23 mouse cellular contexts compared by ENCODE assay signal in the genomic region with DNA sequence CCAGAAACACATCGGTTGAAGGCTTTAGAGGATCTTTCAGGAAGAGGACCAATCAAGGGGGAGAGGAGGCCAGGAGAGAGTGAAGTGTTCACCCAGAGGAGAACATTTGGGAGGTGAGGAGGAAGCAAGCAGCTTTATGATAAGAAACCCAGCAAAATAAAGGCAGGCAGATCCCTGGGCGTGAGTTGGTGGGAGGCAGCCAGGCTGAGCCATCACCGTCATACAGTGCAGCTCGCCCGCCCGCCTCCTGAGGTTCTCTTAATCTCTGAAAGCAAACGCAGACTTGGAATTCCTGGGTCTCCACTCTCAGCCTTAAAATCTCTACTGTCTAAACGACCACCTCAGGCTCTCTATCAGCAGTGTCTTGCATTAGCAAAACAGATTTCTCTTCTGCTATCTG. TPM values are rescaled to one million over a fixed set of nuclear protein-coding genes. Genes with fewer than 3 reads are reported as not detected.
DNase-seq lines count a peak whose midpoint lies in the region; ATAC-seq and TF ChIP-seq lines count a peak whose summit lies in the region.
"Had no signal": no experiment of that assay in that cellular context is flagged by ENCODE, and none has a peak within 500 bp of the region (broad histone marks: within the 10 kb centered on the region; RNA-seq: fewer than 3 reads in every experiment).

No protein-coding gene starts in this region.

- no peak overlapping the region for H3K27ac ChIP-seq in embryonic facial prominence, embryonic 15.5 days (replicated peaks)
- H3K27ac ChIP-seq in embryonic facial prominence, embryonic 10.5 days (replicated peaks), result no peak overlapping the region
- H3K27ac ChIP-seq in kidney, embryonic 16.5 days (ENCODE audit: low read length), result no peak overlapping the region
- no peak overlapping the region for H3K27ac ChIP-seq in CH12.LX (ENCODE audit: insufficient read depth, low read depth)
- peak overlapping the region; percentile 65 for H3K27ac ChIP-seq in olfactory bulb, adult 2 months (ENCODE audit: insufficient read depth, low read depth, low read length)
- H3K27ac ChIP-seq: embryonic facial prominence, embryonic 13.5 days; forebrain, embryonic 13.5 days; heart, embryonic 15.5 days; hindbrain, embryonic 13.5 days; hindbrain, postnatal 0 days had no signal

- no peak for TF ChIP-seq RAD21 in CH12.LX (IDR thresholded peaks at IDR 0.05; ENCODE audit: low read depth, low read length)

- H3K4me2 ChIP-seq in embryonic facial prominence, embryonic 15.5 days (replicated peaks), result no peak overlapping the region
- 0 out of 2 replicates have a peak overlapping the region, but pooled peaks have one; percentile 11 for H3K4me2 ChIP-seq in kidney, embryonic 16.5 days (replicated peaks; ENCODE audit: low read depth, low read length)
- H3K4me2 ChIP-seq in CH12.LX (ENCODE audit: insufficient read depth, low read depth, poor library complexity, severe bottlenecking), result peak overlapping the region; percentile 73
- H3K4me2 ChIP-seq: embryonic facial prominence, embryonic 13.5 days; forebrain, embryonic 13.5 days; heart, embryonic 11.5 days; heart, embryonic 15.5 days; hindbrain, embryonic 13.5 days had no signal

- TF ChIP-seq EP300 in CH12.LX (IDR thresholded peaks at IDR 0.05; ENCODE audit: low read length), result no peak

- peaks cover 17% of the 10 kb centered on the region for H3K4me1 ChIP-seq in embryonic facial prominence, embryonic 15.5 days
- H3K4me1 ChIP-seq in embryonic facial prominence, embryonic 10.5 days, result peaks cover 26% of the 10 kb centered on the region
- H3K4me1 ChIP-seq in kidney, embryonic 16.5 days (ENCODE audit: insufficient read depth, low read length), result peaks cover 13% of the 10 kb centered on the region
- H3K4me1 ChIP-seq in CH12.LX (ENCODE audit: control insufficient read depth in 1 of 2, insufficient read depth in 2 of 2), result peaks cover 9 to 20% of the 10 kb centered on the region in 2 experiments; a peak in 3 of 4 replicates
- H3K4me1 ChIP-seq in olfactory bulb, adult 2 months (ENCODE audit: control insufficient read depth, insufficient read depth, low read length), result peaks cover 14% of the 10 kb centered on the region

- peaks cover 35% of the 10 kb centered on the region for H3K27me3 ChIP-seq in embryonic facial prominence, embryonic 15.5 days
- H3K27me3 ChIP-seq in embryonic facial prominence, embryonic 10.5 days (replicated peaks; ENCODE audit: low read depth, poor library complexity, severe bottlenecking), result peaks cover 41% of the 10 kb centered on the region
- peaks cover 33% of the 10 kb centered on the region for H3K27me3 ChIP-seq in kidney, embryonic 16.5 days (ENCODE audit: insufficient read depth, low read length)
- H3K27me3 ChIP-seq in CH12.LX (replicated peaks), result peaks cover 12% of the 10 kb centered on the region

- 0 out of 2 replicates have a peak, but pooled peaks have one; percentile 11 for ATAC-seq in embryonic facial prominence, embryonic 15.5 days (ENCODE audit: insufficient number of reproducible peaks, low FRiP score, low TSS enrichment, low read depth)
- ATAC-seq in kidney, embryonic 16.5 days (ENCODE audit: low FRiP score, low TSS enrichment), result no peak
- ATAC-seq: forebrain, embryonic 13.5 days; forebrain, postnatal 0 days; hindbrain, postnatal 0 days had no signal

- no peaks in the 10 kb centered on the region for H3K36me3 ChIP-seq in embryonic facial prominence, embryonic 15.5 days
- H3K36me3 ChIP-seq in embryonic facial prominence, embryonic 10.5 days (replicated peaks), result no peaks in the 10 kb centered on the region
- H3K36me3 ChIP-seq in kidney, embryonic 16.5 days (ENCODE audit: insufficient read depth, low read length), result no peaks in the 10 kb centered on the region
- no peaks in the 10 kb centered on the region for H3K36me3 ChIP-seq in CH12.LX (replicated peaks in 1 of 2; ENCODE audit: control insufficient read depth in 1 of 2, insufficient read depth in 1 of 2, low read length in 1 of 2)
- H3K36me3 ChIP-seq: embryonic facial prominence, embryonic 13.5 days; heart, embryonic 15.5 days had no signal

- no peak overlapping the region for H3K9ac ChIP-seq in embryonic facial prominence, embryonic 15.5 days
- H3K9ac ChIP-seq in kidney, embryonic 16.5 days (replicated peaks; ENCODE audit: low read length), result no peak overlapping the region
- no peak overlapping the region for H3K9ac ChIP-seq in CH12.LX (ENCODE audit: insufficient read depth, low read depth)
- H3K9ac ChIP-seq: embryonic facial prominence, embryonic 13.5 days; forebrain, embryonic 13.5 days; forebrain, postnatal 0 days; heart, embryonic 15.5 days; hindbrain, embryonic 13.5 days had no signal

- dilution Hi-C loops in CH12.LX (cut with MboI; ENCODE audit: extremely low pct_ligation_motif_present, extremely low pct_unique_long_range_greater_than_20kb, low sequenced_read_pairs), result no loop called here

- in situ Hi-C loops in CH12.LX (cut with MboI; ENCODE audit: low pct_ligation_motif_present, low pct_unique_long_range_greater_than_20kb, low sequenced_read_pairs), result no loop called here

- DNase-seq in embryonic facial prominence, embryonic 10.5 days (ENCODE audit: low spot score), result no peak
- no peak for DNase-seq in kidney, adult 8-10 months
- DNase-seq in CH12.LX (ENCODE audit: extremely low read depth), result no peak
- no peak for DNase-seq in layer of hippocampus, adult 18-20 months (ENCODE audit: low spot score in 2 of 2)
- no peak for DNase-seq in B cell, adult 2 months
- DNase-seq: adrenal gland, postnatal 10 days; cerebellum, adult 11-12 months; cerebellum, adult 9-10 months; cerebellum, postnatal 25 days; forebrain, postnatal 0 days; gastrocnemius, postnatal 36 days; heart, adult 18-20 months; heart, postnatal 14 days had no signal

- no peaks in the 10 kb centered on the region for H3K79me2 ChIP-seq in CH12.LX (replicated peaks; ENCODE audit: control insufficient read depth, extremely low read depth, insufficient read depth, poor library complexity, severe bottlenecking)

- WGBS in embryonic facial prominence, embryonic 15.5 days, result 36% methylated on average over 8 of the region's 8 CpGs
- 39% methylated on average over 8 of the region's 8 CpGs for WGBS in embryonic facial prominence, embryonic 10.5 days
- 41% methylated on average over 8 of the region's 8 CpGs for WGBS in kidney, embryonic 16.5 days
- WGBS in olfactory bulb, adult 2 months, result 24% methylated on average over 8 of the region's 8 CpGs

- no peak for TF ChIP-seq CTCF in CH12.LX (conservative IDR thresholded peaks at IDR 0.05 in 1 of 2, IDR thresholded peaks at IDR 0.05 in 1 of 2; ENCODE audit: low read depth in 2 of 2, low read length in 2 of 2)
- TF ChIP-seq CTCF in olfactory bulb, adult 2 months (IDR thresholded peaks at IDR 0.05; ENCODE audit: insufficient read depth, low read depth, low read length), result no peak

- TF ChIP-seq POLR2A in CH12.LX (IDR thresholded peaks at IDR 0.05; ENCODE audit: low read depth, low read length), result no peak
- TF ChIP-seq POLR2A in olfactory bulb, adult 2 months (IDR thresholded peaks at IDR 0.05; ENCODE audit: insufficient read depth, low read depth, low read length), result no peak

- H3K4me3 ChIP-seq in embryonic facial prominence, embryonic 15.5 days (replicated peaks), result no peak overlapping the region
- no peak overlapping the region for H3K4me3 ChIP-seq in embryonic facial prominence, embryonic 10.5 days
- no peak overlapping the region for H3K4me3 ChIP-seq in kidney, embryonic 16.5 days (ENCODE audit: low read length)
- no peak overlapping the region for H3K4me3 ChIP-seq in CH12.LX (replicated peaks in 1 of 3; ENCODE audit: low read depth in 2 of 3, low read length in 2 of 3, poor library complexity in 1 of 3)
- H3K4me3 ChIP-seq in olfactory bulb, adult 2 months (ENCODE audit: insufficient read depth, low read depth, low read length), result no peak overlapping the region
- H3K4me3 ChIP-seq: embryonic facial prominence, embryonic 13.5 days; forebrain, embryonic 13.5 days; heart, embryonic 15.5 days; hindbrain, embryonic 13.5 days had no signal

- H3K9me3 ChIP-seq in embryonic facial prominence, embryonic 15.5 days (replicated peaks), result no peaks in the 10 kb centered on the region
- no peaks in the 10 kb centered on the region for H3K9me3 ChIP-seq in embryonic facial prominence, embryonic 10.5 days
- H3K9me3 ChIP-seq in kidney, embryonic 16.5 days (ENCODE audit: low read length), result no peaks in the 10 kb centered on the region
- no peaks in the 10 kb centered on the region for H3K9me3 ChIP-seq in CH12.LX (replicated peaks; ENCODE audit: low read length)
- H3K9me3 ChIP-seq: embryonic facial prominence, embryonic 13.5 days; forebrain, embryonic 13.5 days; heart, embryonic 15.5 days; hindbrain, embryonic 13.5 days had no signal

RNA-seq across cellular contexts. Expression of gene Arg2, which starts 4.1 kb away (rescaled TPM):
- 5.5 and 7.4 TPM in 2 replicates for polyA plus RNA-seq in embryonic facial prominence, embryonic 15.5 days (2015; fragmentation: Nextera tagmentation; extraction: Ambion mirVana)
- polyA plus RNA-seq in embryonic facial prominence, embryonic 10.5 days (2016; fragmentation: Nextera tagmentation; extraction: Ambion mirVana), result 2.9 and 3.5 TPM in 2 replicates
- polyA plus RNA-seq in kidney, embryonic 16.5 days (2015; fragmentation: Nextera tagmentation; extraction: Ambion mirVana), result 17.6 and 17.9 TPM in 2 replicates
- total RNA-seq in CH12.LX (2012; rRNA removed), result not detected in 2 replicates
- not detected in 2 replicates for total RNA-seq in CH12.LX (2014; rRNA removed)
- not detected in 2 replicates for polyA plus RNA-seq in CH12.LX (2012; ENCODE audit: insufficient read length, low read depth)
- polyA plus RNA-seq in olfactory bulb, adult 2 months (2012; ENCODE audit: insufficient read depth, insufficient read length, low replicate concordance, missing spikeins), result not detected in 2 replicates
- 1 to 10 TPM; 2.9 to 3.2 TPM for total RNA-seq in layer of hippocampus, adult 18-20 months (2021)
- total RNA-seq: gastrocnemius, adult 8-10 months; gastrocnemius, postnatal 36 days; heart, adult 18-20 months; heart, postnatal 14 days had no signal

RNA-seq across cellular contexts. Expression of gene Vti1b, which starts 37.8 kb away (rescaled TPM):
- polyA plus RNA-seq in embryonic facial prominence, embryonic 15.5 days (2015; fragmentation: Nextera tagmentation; extraction: Ambion mirVana), result 98.3 and 107 TPM in 2 replicates
- 90.8 and 93.5 TPM in 2 replicates for polyA plus RNA-seq in embryonic facial prominence, embryonic 10.5 days (2016; fragmentation: Nextera tagmentation; extraction: Ambion mirVana)
- polyA plus RNA-seq in kidney, embryonic 16.5 days (2015; fragmentation: Nextera tagmentation; extraction: Ambion mirVana), result 98.6 and 106 TPM in 2 replicates
- total RNA-seq in CH12.LX (2012; rRNA removed), result 69.4 and 70.3 TPM in 2 replicates
- total RNA-seq in CH12.LX (2014; rRNA removed), result 90.8 and 96.4 TPM in 2 replicates
- 68.1 and 84.3 TPM in 2 replicates for polyA plus RNA-seq in CH12.LX (2012; ENCODE audit: insufficient read length, low read depth)
- polyA plus RNA-seq in olfactory bulb, adult 2 months (2012; ENCODE audit: insufficient read depth, insufficient read length, low replicate concordance, missing spikeins), result not detected in 2 replicates
- 100 to 1,000 TPM; 181 to 184 TPM for total RNA-seq in layer of hippocampus, adult 18-20 months (2021)

RNA-seq across cellular contexts. Expression of gene Pigh, which starts 45.2 kb away (rescaled TPM):
- 32.6 and 34.8 TPM in 2 replicates for polyA plus RNA-seq in embryonic facial prominence, embryonic 15.5 days (2015; fragmentation: Nextera tagmentation; extraction: Ambion mirVana)
- 32.7 and 33.4 TPM in 2 replicates for polyA plus RNA-seq in embryonic facial prominence, embryonic 10.5 days (2016; fragmentation: Nextera tagmentation; extraction: Ambion mirVana)
- 35.6 and 36.6 TPM in 2 replicates for polyA plus RNA-seq in kidney, embryonic 16.5 days (2015; fragmentation: Nextera tagmentation; extraction: Ambion mirVana)
- total RNA-seq in CH12.LX (2012; rRNA removed) (12.8 and 13.0 TPM in 2 replicates), CH12.LX (2014; rRNA removed) (17.8 and 18.2 TPM in 2 replicates)
- 8.3 and 9.3 TPM in 2 replicates for polyA plus RNA-seq in CH12.LX (2012; ENCODE audit: insufficient read length, low read depth)
- not detected in 2 replicates for polyA plus RNA-seq in olfactory bulb, adult 2 months (2012; ENCODE audit: insufficient read depth, insufficient read length, low replicate concordance, missing spikeins)
- 10 to 100 TPM in 1 of 2 experiments, 1 to 10 TPM in 1; 8.7 to 10.2 TPM for total RNA-seq in layer of hippocampus, adult 18-20 months (2021)

RNA-seq across cellular contexts. Expression of gene Rdh11, which starts 57.4 kb away (rescaled TPM):
- 23.7 and 24.8 TPM in 2 replicates for polyA plus RNA-seq in embryonic facial prominence, embryonic 15.5 days (2015; fragmentation: Nextera tagmentation; extraction: Ambion mirVana)
- 20.7 and 24.1 TPM in 2 replicates for polyA plus RNA-seq in embryonic facial prominence, embryonic 10.5 days (2016; fragmentation: Nextera tagmentation; extraction: Ambion mirVana)
- polyA plus RNA-seq in kidney, embryonic 16.5 days (2015; fragmentation: Nextera tagmentation; extraction: Ambion mirVana), result 27.4 and 28.0 TPM in 2 replicates
- total RNA-seq in CH12.LX (2012; rRNA removed) (47.4 and 47.5 TPM in 2 replicates), CH12.LX (2014; rRNA removed) (88.5 and 121 TPM in 2 replicates)
- polyA plus RNA-seq in CH12.LX (2012; ENCODE audit: insufficient read length, low read depth), result 46.3 and 50.3 TPM in 2 replicates
- not detected in 2 replicates for polyA plus RNA-seq in olfactory bulb, adult 2 months (2012; ENCODE audit: insufficient read depth, insufficient read length, low replicate concordance, missing spikeins)
- total RNA-seq in layer of hippocampus, adult 18-20 months (2021), result 10 to 100 TPM; 19.9 to 20.5 TPM
